ENCODE assay signal across 25 mouse cellular contexts in genomic region chr6:143645989-143646388, GRCm38 (mm10).
DNase-seq lines count a peak whose midpoint lies in the region; ATAC-seq lines count a peak whose summit lies in the region.
"Had no signal": no experiment of that assay in that cellular context is flagged by ENCODE, and none has a peak within 500 bp of the region (broad histone marks: within the 10 kb centered on the region; RNA-seq: fewer than 3 reads in every experiment).

No protein-coding gene starts in this region.

- H3K4me3 ChIP-seq in embryonic facial prominence, embryonic 10.5 days: no peak overlapping the region
- no peak overlapping the region for H3K4me3 ChIP-seq in embryonic facial prominence, embryonic 14.5 days (ENCODE audit: low read depth, low read length)
- H3K4me3 ChIP-seq: embryonic facial prominence, embryonic 15.5 days; gastrocnemius, adult 2 months; heart, embryonic 10.5 days; heart, embryonic 13.5 days had no signal

- WGBS in embryonic facial prominence, embryonic 10.5 days: 75% methylated on average over 4 of the region's 4 CpGs
- 38% methylated on average over 4 of the region's 4 CpGs for WGBS in embryonic facial prominence, embryonic 14.5 days

- DNase-seq in NIH3T3 (ENCODE audit: low read depth): peak; percentile 52
- peak; percentile 15 for DNase-seq in embryonic facial prominence, embryonic 10.5 days (ENCODE audit: low spot score)
- peak; percentile 37 for DNase-seq in embryonic facial prominence, embryonic 14.5 days (ENCODE audit: low spot score)
- DNase-seq in natural killer cell, adult 2 months (ENCODE audit: low spot score in 2 of 2): no peak
- no peak for DNase-seq in left cerebral cortex, adult 9 months (ENCODE audit: low spot score in 2 of 2)
- DNase-seq: adrenal gland, postnatal 10 days; adrenal gland, postnatal 36 days; cerebellum, adult 18-20 months; cerebellum, adult 9-10 months; cerebellum, postnatal 14 days; forebrain, postnatal 0 days; gastrocnemius, adult 2 months; gastrocnemius, postnatal 14 days; heart, adult 18-20 months; heart, postnatal 14 days; heart, postnatal 4 days had no signal

- H3K4me1 ChIP-seq in embryonic facial prominence, embryonic 10.5 days: 0 out of 2 replicates have a peak, but pooled peaks cover 3% of the 10 kb centered on the region
- H3K4me1 ChIP-seq in embryonic facial prominence, embryonic 14.5 days (ENCODE audit: control insufficient read depth, insufficient read depth, low read length): no peaks in the 10 kb centered on the region
- H3K4me1 ChIP-seq: embryonic facial prominence, embryonic 15.5 days; heart, embryonic 10.5 days; heart, embryonic 13.5 days had no signal

- H3K4me2 ChIP-seq in embryonic facial prominence, embryonic 14.5 days (ENCODE audit: low read depth, low read length): no peak overlapping the region
- H3K4me2 ChIP-seq: embryonic facial prominence, embryonic 15.5 days; heart, embryonic 13.5 days; hindbrain, embryonic 14.5 days had no signal

- no peak overlapping the region for H3K27ac ChIP-seq in embryonic facial prominence, embryonic 10.5 days (replicated peaks)
- H3K27ac ChIP-seq in embryonic facial prominence, embryonic 14.5 days (replicated peaks; ENCODE audit: low read depth, low read length): no peak overlapping the region
- H3K27ac ChIP-seq: embryonic facial prominence, embryonic 15.5 days; gastrocnemius, adult 2 months; heart, embryonic 10.5 days; heart, embryonic 13.5 days; hindbrain, embryonic 14.5 days; hindbrain, postnatal 0 days had no signal

- no peaks in the 10 kb centered on the region for H3K9me3 ChIP-seq in embryonic facial prominence, embryonic 10.5 days
- H3K9me3 ChIP-seq in embryonic facial prominence, embryonic 14.5 days (ENCODE audit: control insufficient read depth, low read length): no peaks in the 10 kb centered on the region
- H3K9me3 ChIP-seq: embryonic facial prominence, embryonic 15.5 days; heart, embryonic 10.5 days; heart, embryonic 13.5 days had no signal

- H3K36me3 ChIP-seq in embryonic facial prominence, embryonic 10.5 days (replicated peaks): no peaks in the 10 kb centered on the region
- no peaks in the 10 kb centered on the region for H3K36me3 ChIP-seq in embryonic facial prominence, embryonic 14.5 days (ENCODE audit: control insufficient read depth, insufficient read depth, low read length)
- H3K36me3 ChIP-seq: embryonic facial prominence, embryonic 15.5 days; heart, embryonic 10.5 days; heart, embryonic 13.5 days had no signal

- no peak overlapping the region for H3K9ac ChIP-seq in embryonic facial prominence, embryonic 14.5 days (ENCODE audit: low read depth, low read length)
- H3K9ac ChIP-seq: embryonic facial prominence, embryonic 15.5 days; forebrain, postnatal 0 days; heart, embryonic 13.5 days; hindbrain, embryonic 14.5 days had no signal

- no peak for ATAC-seq in embryonic facial prominence, embryonic 14.5 days (ENCODE audit: low read depth)
- ATAC-seq in activated CD4-positive, CD25-positive, alpha-beta regulatory T cell, adult 4 months: no peak
- ATAC-seq: CD4-positive, CD25-positive, alpha-beta regulatory T cell, adult 4 months; forebrain, embryonic 14.5 days; forebrain, postnatal 0 days; hindbrain, postnatal 0 days; inflammation-experienced regulatory T-cells, adult 6 months had no signal

- H3K27me3 ChIP-seq in embryonic facial prominence, embryonic 10.5 days (replicated peaks; ENCODE audit: low read depth, poor library complexity, severe bottlenecking): no peaks in the 10 kb centered on the region
- H3K27me3 ChIP-seq in embryonic facial prominence, embryonic 14.5 days (replicated peaks; ENCODE audit: control insufficient read depth, insufficient read depth, low read length): no peaks in the 10 kb centered on the region
- H3K27me3 ChIP-seq: embryonic facial prominence, embryonic 15.5 days; heart, embryonic 13.5 days had no signal

Comparison
In these comparisons a context has a peak if more than half of its experiments do, and no peak if none do; other contexts are left out.
1. DNase-seq: peak in NIH3T3 (single experiment), embryonic facial prominence, embryonic 10.5 days (single experiment) and embryonic facial prominence, embryonic 14.5 days (single experiment); none in natural killer cell, adult 2 months (0 of 2) and left cerebral cortex, adult 9 months (0 of 2).